20 mouse cellular contexts compared by ENCODE assay signal in genomic region chr14:60845261-60846045, GRCm38 (mm10).
A peak's percentile ranks its signal among the peaks of the same experiment; 100 is the strongest.
DNase-seq lines count a peak whose midpoint lies in the region; ATAC-seq and TF ChIP-seq lines count a peak whose summit lies in the region.
"Had no signal": no experiment of that assay in that cellular context is flagged by ENCODE, and none has a peak within 500 bp of the region (broad histone marks: within the 10 kb centered on the region; RNA-seq: fewer than 3 reads in every experiment).

No protein-coding gene starts in this region.

- no peak overlapping the region for H3K4me3 ChIP-seq in kidney, postnatal 0 days (replicated peaks; ENCODE audit: low read depth, low read length)
- H3K4me3 ChIP-seq in stomach, embryonic 14.5 days (ENCODE audit: low read depth, low read length), result no peak overlapping the region
- no peak overlapping the region for H3K4me3 ChIP-seq in stomach, postnatal 0 days (ENCODE audit: low read depth, low read length)
- no peak overlapping the region for H3K4me3 ChIP-seq in liver, postnatal 0 days (ENCODE audit: low read depth, low read length)
- H3K4me3 ChIP-seq: hindbrain, embryonic 13.5 days; limb, embryonic 13.5 days had no signal

- TF ChIP-seq EP300 in stomach, postnatal 0 days (optimal IDR thresholded peaks at IDR 0.05), result no peak
- no peak for TF ChIP-seq EP300 in liver, postnatal 0 days (IDR thresholded peaks at IDR 0.05; ENCODE audit: low read depth)

- WGBS in kidney, postnatal 0 days, result 50% methylated on average over 10 of the region's 10 CpGs
- WGBS in stomach, embryonic 14.5 days, result 25% methylated on average over 10 of the region's 10 CpGs
- WGBS in stomach, postnatal 0 days, result 44% methylated on average over 10 of the region's 10 CpGs
- WGBS in liver, postnatal 0 days (ENCODE audit: insufficient replicate concordance), result 70% methylated on average over 10 of the region's 10 CpGs

- ATAC-seq in kidney, postnatal 0 days (replicated peaks; ENCODE audit: low FRiP score, low read depth), result no peak
- no peak for ATAC-seq in stomach, embryonic 14.5 days (ENCODE audit: insufficient number of reproducible peaks, insufficient read depth, low FRiP score, low read depth)
- ATAC-seq in stomach, postnatal 0 days (ENCODE audit: low FRiP score, low TSS enrichment), result no peak
- no peak for ATAC-seq in liver, postnatal 0 days
- ATAC-seq: CD4-positive, CD25-positive, alpha-beta regulatory T cell, adult 4 months had no signal

- H3K27ac ChIP-seq in kidney, postnatal 0 days, result no peak overlapping the region
- peak overlapping the region; percentile 53; the same call in 1 of the 2 replicates for H3K27ac ChIP-seq in stomach, embryonic 14.5 days (ENCODE audit: low read length)
- no peak overlapping the region for H3K27ac ChIP-seq in stomach, postnatal 0 days (replicated peaks)
- no peak overlapping the region for H3K27ac ChIP-seq in liver, postnatal 0 days (ENCODE audit: low read depth)
- H3K27ac ChIP-seq: hindbrain, embryonic 13.5 days; limb, embryonic 13.5 days had no signal

- TF ChIP-seq CTCF in kidney, postnatal 0 days (IDR thresholded peaks at IDR 0.05; ENCODE audit: low read depth), result no peak
- TF ChIP-seq CTCF in stomach, postnatal 0 days (IDR thresholded peaks at IDR 0.05; ENCODE audit: low read depth), result no peak
- TF ChIP-seq CTCF in liver, postnatal 0 days (IDR thresholded peaks at IDR 0.05; ENCODE audit: low read depth), result no peak

- no peaks in the 10 kb centered on the region for H3K27me3 ChIP-seq in kidney, postnatal 0 days (ENCODE audit: insufficient read depth, low read length)
- H3K27me3 ChIP-seq in stomach, embryonic 14.5 days (ENCODE audit: control insufficient read depth, insufficient read depth, low read length), result no peaks in the 10 kb centered on the region
- H3K27me3 ChIP-seq in stomach, postnatal 0 days (ENCODE audit: control insufficient read depth, insufficient read depth, low read length), result no peaks in the 10 kb centered on the region
- no peaks in the 10 kb centered on the region for H3K27me3 ChIP-seq in liver, postnatal 0 days (ENCODE audit: insufficient read depth, low read length)
- H3K27me3 ChIP-seq: hindbrain, embryonic 13.5 days; limb, embryonic 13.5 days had no signal

- H3K9ac ChIP-seq in kidney, postnatal 0 days (ENCODE audit: low read depth, low read length), result no peak overlapping the region
- H3K9ac ChIP-seq in stomach, embryonic 14.5 days (replicated peaks; ENCODE audit: low read depth, low read length), result no peak overlapping the region
- H3K9ac ChIP-seq in stomach, postnatal 0 days (ENCODE audit: low read length), result no peak overlapping the region
- H3K9ac ChIP-seq in liver, postnatal 0 days (replicated peaks), result no peak overlapping the region
- H3K9ac ChIP-seq: hindbrain, embryonic 13.5 days; limb, embryonic 13.5 days had no signal

- H3K4me1 ChIP-seq in kidney, postnatal 0 days (replicated peaks; ENCODE audit: insufficient read depth, low read length), result no peaks in the 10 kb centered on the region
- peaks cover 7% of the 10 kb centered on the region; the same call in 1 of the 2 replicates for H3K4me1 ChIP-seq in stomach, embryonic 14.5 days (ENCODE audit: control insufficient read depth, insufficient read depth, low read length)
- H3K4me1 ChIP-seq in stomach, postnatal 0 days (replicated peaks; ENCODE audit: control insufficient read depth, insufficient read depth), result no peaks in the 10 kb centered on the region; the same call in 1 of the 2 replicates
- peaks cover 4% of the 10 kb centered on the region; the same call in 1 of the 2 replicates for H3K4me1 ChIP-seq in liver, postnatal 0 days (ENCODE audit: insufficient read depth)
- H3K4me1 ChIP-seq: hindbrain, embryonic 13.5 days; limb, embryonic 13.5 days had no signal

- peak; percentile 16 for DNase-seq in embryo, embryonic 10.5 days (ENCODE audit: low spot score)
- DNase-seq in embryo, embryonic 9.5 days (ENCODE audit: extremely low spot score), result no peak
- DNase-seq in kidney, postnatal 0 days (ENCODE audit: low spot score), result peak; percentile 24
- DNase-seq in kidney, postnatal 4 days, result no peak
- no peak for DNase-seq in stomach, postnatal 0 days (ENCODE audit: low spot score)
- no peak for DNase-seq in ovary, postnatal 10 days (ENCODE audit: low spot score)
- no peak for DNase-seq in liver, postnatal 0 days
- DNase-seq: cerebellum, postnatal 10 days; embryo, embryonic 11 days; gastrocnemius, postnatal 14 days; heart, postnatal 10 days; kidney, adult 18-20 months; kidney, postnatal 14 days; right cerebral cortex, postnatal 25 days; thymus, adult 18-20 months had no signal

- H3K9me3 ChIP-seq in kidney, postnatal 0 days (replicated peaks; ENCODE audit: low read length), result no peaks in the 10 kb centered on the region
- H3K9me3 ChIP-seq in stomach, embryonic 14.5 days (ENCODE audit: control insufficient read depth, low read depth, low read length), result no peaks in the 10 kb centered on the region
- H3K9me3 ChIP-seq in stomach, postnatal 0 days (ENCODE audit: control insufficient read depth, low read length), result no peaks in the 10 kb centered on the region
- H3K9me3 ChIP-seq in liver, postnatal 0 days (ENCODE audit: low read length), result no peaks in the 10 kb centered on the region
- H3K9me3 ChIP-seq: G1E; hindbrain, embryonic 13.5 days; limb, embryonic 13.5 days had no signal

- H3K36me3 ChIP-seq in kidney, postnatal 0 days (ENCODE audit: insufficient read depth, low read length), result 0 out of 2 replicates have a peak, but pooled peaks cover 13% of the 10 kb centered on the region
- no peaks in the 10 kb centered on the region; the same call in 1 of the 2 replicates for H3K36me3 ChIP-seq in stomach, embryonic 14.5 days (ENCODE audit: control insufficient read depth, insufficient read depth, low read length)
- H3K36me3 ChIP-seq in stomach, postnatal 0 days (ENCODE audit: control insufficient read depth, insufficient read depth, low read length), result no peaks in the 10 kb centered on the region; the same call in none of the 2 replicates
- H3K36me3 ChIP-seq in liver, postnatal 0 days (replicated peaks; ENCODE audit: insufficient read depth, low read length), result peaks cover 5% of the 10 kb centered on the region; the same call in 1 of the 2 replicates

- no peak overlapping the region for H3K4me2 ChIP-seq in kidney, postnatal 0 days (ENCODE audit: low read length)
- H3K4me2 ChIP-seq in stomach, embryonic 14.5 days (replicated peaks; ENCODE audit: low read depth, low read length), result no peak overlapping the region
- H3K4me2 ChIP-seq in stomach, postnatal 0 days (replicated peaks; ENCODE audit: low read depth), result no peak overlapping the region
- H3K4me2 ChIP-seq in liver, postnatal 0 days (ENCODE audit: low read depth, low read length), result no peak overlapping the region
- H3K4me2 ChIP-seq: hindbrain, embryonic 13.5 days; limb, embryonic 13.5 days had no signal

Comparison
In these comparisons a context has a peak if more than half of its experiments do, and no peak if none do; other contexts are left out.
1. DNase-seq: peak in embryo, embryonic 10.5 days (single experiment) and kidney, postnatal 0 days (single experiment); none in embryo, embryonic 9.5 days (single experiment), kidney, postnatal 4 days (0 of 2), stomach, postnatal 0 days (single experiment), ovary, postnatal 10 days (single experiment) and liver, postnatal 0 days (single experiment).